8 mouse cellular contexts compared by ENCODE assay signal in genomic region chr17:48646626-48647195, GRCm38 (mm10).
DNase-seq lines count a peak whose midpoint lies in the region; ATAC-seq lines count a peak whose summit lies in the region.

No protein-coding gene starts in this region.

- ATAC-seq in hindbrain, embryonic 12.5 days (ENCODE audit: low FRiP score) = no peak
- no peak for ATAC-seq in hindbrain, embryonic 11.5 days (ENCODE audit: low FRiP score)
- peak; percentile 26 for ATAC-seq in CD4-positive, CD25-positive, alpha-beta regulatory T cell, adult 4 months
- no peak for ATAC-seq in embryonic facial prominence, embryonic 12.5 days (ENCODE audit: insufficient number of reproducible peaks, insufficient read depth, low FRiP score, low TSS enrichment)
- no peak for ATAC-seq in limb, embryonic 15.5 days (ENCODE audit: insufficient number of reproducible peaks, low FRiP score, low TSS enrichment, low read depth)

- no peaks in the 10 kb centered on the region for H3K9me3 ChIP-seq in hindbrain, embryonic 12.5 days (replicated peaks)
- peaks cover 2% of the 10 kb centered on the region; the same call in 1 of the 2 replicates for H3K9me3 ChIP-seq in hindbrain, embryonic 11.5 days (ENCODE audit: control insufficient read depth, low read length)
- no peaks in the 10 kb centered on the region for H3K9me3 ChIP-seq in embryonic facial prominence, embryonic 12.5 days
- H3K9me3 ChIP-seq in limb, embryonic 15.5 days = no peaks in the 10 kb centered on the region

- no peak overlapping the region for H3K9ac ChIP-seq in hindbrain, embryonic 12.5 days
- no peak overlapping the region for H3K9ac ChIP-seq in hindbrain, embryonic 11.5 days (ENCODE audit: low read depth, low read length)
- H3K9ac ChIP-seq in embryonic facial prominence, embryonic 12.5 days = no peak overlapping the region
- H3K9ac ChIP-seq in limb, embryonic 15.5 days = no peak overlapping the region

- no peak for DNase-seq in hindbrain, embryonic 11.5 days (ENCODE audit: low spot score)
- no peak for DNase-seq in right cerebral cortex, postnatal 25 days
- no peak for DNase-seq in frontal cortex, postnatal 25 days (ENCODE audit: low spot score in 2 of 2)
- no peak for DNase-seq in layer of hippocampus, adult 8-10 months (ENCODE audit: low spot score in 2 of 2)

- H3K27me3 ChIP-seq in hindbrain, embryonic 12.5 days = no peaks in the 10 kb centered on the region
- H3K27me3 ChIP-seq in hindbrain, embryonic 11.5 days (ENCODE audit: control insufficient read depth, insufficient read depth, low read length) = no peaks in the 10 kb centered on the region
- no peaks in the 10 kb centered on the region for H3K27me3 ChIP-seq in embryonic facial prominence, embryonic 12.5 days
- no peaks in the 10 kb centered on the region for H3K27me3 ChIP-seq in limb, embryonic 15.5 days

- H3K36me3 ChIP-seq in hindbrain, embryonic 12.5 days = no peaks in the 10 kb centered on the region
- H3K36me3 ChIP-seq in hindbrain, embryonic 11.5 days (ENCODE audit: control insufficient read depth, insufficient read depth, low read length) = no peaks in the 10 kb centered on the region
- no peaks in the 10 kb centered on the region for H3K36me3 ChIP-seq in embryonic facial prominence, embryonic 12.5 days
- no peaks in the 10 kb centered on the region for H3K36me3 ChIP-seq in limb, embryonic 15.5 days

- H3K4me1 ChIP-seq in hindbrain, embryonic 12.5 days = no peaks in the 10 kb centered on the region
- no peaks in the 10 kb centered on the region for H3K4me1 ChIP-seq in hindbrain, embryonic 11.5 days (replicated peaks; ENCODE audit: control insufficient read depth, insufficient read depth, low read length)
- no peaks in the 10 kb centered on the region for H3K4me1 ChIP-seq in embryonic facial prominence, embryonic 12.5 days
- no peaks in the 10 kb centered on the region for H3K4me1 ChIP-seq in limb, embryonic 15.5 days

- H3K4me2 ChIP-seq in hindbrain, embryonic 12.5 days (replicated peaks) = peak overlapping the region; percentile 18; the same call in 1 of the 2 replicates
- no peak overlapping the region for H3K4me2 ChIP-seq in hindbrain, embryonic 11.5 days (replicated peaks; ENCODE audit: low read depth, low read length)
- H3K4me2 ChIP-seq in embryonic facial prominence, embryonic 12.5 days (replicated peaks) = peak overlapping the region; percentile 33; the same call in 1 of the 2 replicates
- H3K4me2 ChIP-seq in limb, embryonic 15.5 days = peak overlapping the region; percentile 26; the same call in 1 of the 2 replicates

- H3K27ac ChIP-seq in hindbrain, embryonic 12.5 days = no peak overlapping the region
- H3K27ac ChIP-seq in hindbrain, embryonic 11.5 days (ENCODE audit: low read depth, low read length) = no peak overlapping the region
- no peak overlapping the region for H3K27ac ChIP-seq in embryonic facial prominence, embryonic 12.5 days
- no peak overlapping the region for H3K27ac ChIP-seq in limb, embryonic 15.5 days

- WGBS in hindbrain, embryonic 12.5 days = 71% methylated on average over 11 of the region's 11 CpGs
- 72% methylated on average over 11 of the region's 11 CpGs for WGBS in hindbrain, embryonic 11.5 days
- 61% methylated on average over 11 of the region's 11 CpGs for WGBS in embryonic facial prominence, embryonic 12.5 days
- WGBS in limb, embryonic 15.5 days = 56% methylated on average over 11 of the region's 11 CpGs

- H3K4me3 ChIP-seq in hindbrain, embryonic 12.5 days = no peak overlapping the region
- no peak overlapping the region for H3K4me3 ChIP-seq in hindbrain, embryonic 11.5 days (ENCODE audit: low read depth, low read length)
- H3K4me3 ChIP-seq in embryonic facial prominence, embryonic 12.5 days = no peak overlapping the region
- H3K4me3 ChIP-seq in limb, embryonic 15.5 days = peak overlapping the region; percentile 7; the same call in 1 of the 2 replicates
